Mouse (Mus musculus): ENCODE measurements around the gene Mef2b. TPM values are rescaled to one million over a fixed set of nuclear protein-coding genes. Genes with fewer than 3 reads are reported as not detected.

The Mef2b gene
- polyA plus RNA-seq, 1 experiment = 0.16 TPM

GRCm38 (mm10) chr8:70157240-70157800 is 17.8 kb downstream of the Mef2b start:
- Histone ChIP-seq H3K27me3 (replicated peaks; ENCODE audit: control insufficient read depth, insufficient read depth, low read length) (no peaks in the 10 kb centered on the region), H3K36me3 (ENCODE audit: control insufficient read depth, insufficient read depth, low read length) (no peaks in the 10 kb centered on the region), H3K27ac (ENCODE audit: insufficient read depth, low read depth, low read length) (no peak overlapping the region), H3K4me1 (ENCODE audit: control insufficient read depth, insufficient read depth, low read length) (0 out of 2 replicates have a peak, but pooled peaks cover 1% of the 10 kb centered on the region), H3K4me3 (ENCODE audit: insufficient read depth, low read depth, low read length) (no peak overlapping the region)
- TF ChIP-seq POLR2A (IDR thresholded peaks at IDR 0.05; ENCODE audit: low read depth, low read length) (no peak), CTCF (conservative IDR thresholded peaks at IDR 0.05; ENCODE audit: insufficient read depth, insufficient read length, low read depth, low read length) (no peak)
- DNase-seq = no peak
- WGBS = 97% methylated on average over 1 of the region's 1 CpGs

DNA sequence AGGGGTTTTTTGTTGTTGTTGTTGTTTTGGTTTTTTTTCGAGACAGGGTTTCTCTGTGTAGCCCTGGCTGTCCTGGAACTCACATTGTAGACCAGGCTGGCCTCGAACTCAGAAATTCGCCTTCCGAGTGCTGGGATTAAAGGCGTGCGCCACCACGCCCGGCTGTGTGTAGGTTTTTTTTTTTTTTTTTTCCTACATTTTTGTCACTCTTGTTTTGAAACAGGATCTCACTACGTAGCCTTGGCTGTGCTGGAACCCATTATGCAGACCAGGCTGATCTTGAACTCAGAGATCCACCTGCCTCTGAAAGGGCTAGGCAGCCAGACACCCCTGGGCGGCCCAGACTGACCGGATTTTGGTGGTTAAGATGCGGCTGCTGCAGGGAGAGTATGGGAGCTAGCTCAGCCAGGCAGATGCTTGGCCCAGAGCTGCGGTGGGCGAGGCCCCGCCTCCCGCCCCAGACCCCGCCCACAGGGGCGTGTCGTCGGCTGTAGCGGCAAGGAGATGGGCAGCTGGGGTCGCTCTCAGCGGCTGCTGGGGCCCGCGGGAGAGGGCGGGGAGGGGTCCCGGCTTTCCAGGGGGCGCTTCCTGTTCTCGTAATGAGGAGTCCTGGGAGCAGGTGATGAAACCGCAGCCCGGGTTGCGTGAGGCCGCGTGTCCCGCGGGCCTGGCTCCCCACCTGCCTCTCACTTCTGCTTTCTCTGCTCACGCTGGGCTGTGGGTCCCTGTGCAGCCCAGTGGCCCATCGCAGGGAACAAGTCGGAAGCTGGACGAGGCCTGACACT is 18.8 kb downstream of the Mef2b start:
- H3K4me3 ChIP-seq (ENCODE audit: insufficient read depth, low read depth, low read length) = peak overlapping the region; percentile 42
- DNase-seq = peak; percentile 72
- H3K27ac ChIP-seq (ENCODE audit: insufficient read depth, low read depth, low read length) = no peak overlapping the region
- TF ChIP-seq POLR2A (IDR thresholded peaks at IDR 0.05; ENCODE audit: low read depth, low read length) (no peak), CTCF (conservative IDR thresholded peaks at IDR 0.05; ENCODE audit: insufficient read depth, insufficient read length, low read depth, low read length) (no peak)
- no peaks in the 10 kb centered on the region for H3K27me3 ChIP-seq (replicated peaks; ENCODE audit: control insufficient read depth, insufficient read depth, low read length)
- no peaks in the 10 kb centered on the region for H3K36me3 ChIP-seq (ENCODE audit: control insufficient read depth, insufficient read depth, low read length)
- H3K4me1 ChIP-seq (ENCODE audit: control insufficient read depth, insufficient read depth, low read length) = no peaks in the 10 kb centered on the region
- 10% methylated on average over 40 of the region's 40 CpGs for WGBS

- H3K27ac ChIP-seq (ENCODE audit: insufficient read depth, low read depth, low read length) = no peak overlapping the region
- TF ChIP-seq POLR2A (IDR thresholded peaks at IDR 0.05; ENCODE audit: low read depth, low read length) = no peak
- TF ChIP-seq CTCF (conservative IDR thresholded peaks at IDR 0.05; ENCODE audit: insufficient read depth, insufficient read length, low read depth, low read length) = no peak
- H3K4me1 ChIP-seq (ENCODE audit: control insufficient read depth, insufficient read depth, low read length) = no peaks in the 10 kb centered on the region
- no peaks in the 10 kb centered on the region for H3K27me3 ChIP-seq (replicated peaks; ENCODE audit: control insufficient read depth, insufficient read depth, low read length)
- no peak overlapping the region for H3K4me3 ChIP-seq (ENCODE audit: insufficient read depth, low read depth, low read length)
- H3K36me3 ChIP-seq (ENCODE audit: control insufficient read depth, insufficient read depth, low read length) = no peaks in the 10 kb centered on the region
- DNase-seq = peak; percentile 53
- WGBS = 64% methylated on average over 4 of the region's 4 CpGs
Observed at GRCm38 (mm10) chr8:70159211-70159610, 19.7 kb downstream of the Mef2b start.

GRCm38 (mm10) chr8:70160015-70160414 is 20.5 kb downstream of the Mef2b start:
- TF ChIP-seq CTCF (conservative IDR thresholded peaks at IDR 0.05; ENCODE audit: insufficient read depth, insufficient read length, low read depth, low read length) (no peak), POLR2A (IDR thresholded peaks at IDR 0.05; ENCODE audit: low read depth, low read length) (no peak)
- Histone ChIP-seq H3K4me1 (ENCODE audit: control insufficient read depth, insufficient read depth, low read length) (no peaks in the 10 kb centered on the region), H3K36me3 (ENCODE audit: control insufficient read depth, insufficient read depth, low read length) (no peaks in the 10 kb centered on the region), H3K27ac (ENCODE audit: insufficient read depth, low read depth, low read length) (no peak overlapping the region), H3K27me3 (replicated peaks; ENCODE audit: control insufficient read depth, insufficient read depth, low read length) (no peaks in the 10 kb centered on the region), H3K4me3 (ENCODE audit: insufficient read depth, low read depth, low read length) (no peak overlapping the region)
- DNase-seq = no peak
- WGBS = 66% methylated on average over 13 of the region's 13 CpGs

GRCm38 (mm10) chr8:70163316-70163715 is 23.8 kb downstream of the Mef2b start:
- TF ChIP-seq CTCF (conservative IDR thresholded peaks at IDR 0.05; ENCODE audit: insufficient read depth, insufficient read length, low read depth, low read length) (no peak), POLR2A (IDR thresholded peaks at IDR 0.05; ENCODE audit: low read depth, low read length) (no peak)
- Histone ChIP-seq H3K36me3 (ENCODE audit: control insufficient read depth, insufficient read depth, low read length) (no peaks in the 10 kb centered on the region), H3K4me3 (ENCODE audit: insufficient read depth, low read depth, low read length) (no peak overlapping the region), H3K27ac (ENCODE audit: insufficient read depth, low read depth, low read length) (no peak overlapping the region), H3K4me1 (ENCODE audit: control insufficient read depth, insufficient read depth, low read length) (no peaks in the 10 kb centered on the region), H3K27me3 (replicated peaks; ENCODE audit: control insufficient read depth, insufficient read depth, low read length) (no peaks in the 10 kb centered on the region)
- 78% methylated on average over 3 of the region's 3 CpGs for WGBS
- no peak for DNase-seq

DNA sequence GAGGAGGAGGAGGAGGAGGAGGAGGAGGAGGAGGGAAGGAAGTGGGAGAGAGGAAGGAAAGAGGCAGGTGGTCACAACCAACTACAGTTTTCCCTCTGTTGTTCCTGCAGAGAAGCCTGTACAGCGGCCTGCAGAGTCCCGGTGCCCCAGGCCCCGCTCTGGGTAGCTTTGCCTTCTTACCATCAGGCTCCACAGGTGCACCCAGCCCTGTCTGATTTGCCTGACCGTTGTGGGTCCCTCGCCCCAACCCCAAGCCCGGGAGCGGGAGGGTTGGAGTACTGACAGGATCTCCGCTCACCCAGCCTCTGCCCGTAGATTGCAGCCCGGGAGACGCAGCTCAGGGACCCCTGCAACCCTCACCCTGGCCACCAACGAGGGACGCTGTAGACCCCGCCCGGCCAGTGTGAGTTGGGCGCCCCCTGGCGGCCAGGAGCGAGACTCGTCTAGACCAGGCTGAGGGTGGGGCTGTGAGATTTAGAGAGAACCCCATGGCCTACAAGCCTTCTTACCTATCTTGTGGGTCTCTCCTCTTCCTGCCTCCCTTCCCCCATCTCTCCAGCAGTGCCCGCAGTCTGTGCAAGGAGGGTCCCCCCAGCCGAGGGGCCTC is 27.1 kb downstream of the Mef2b start:
- no peaks in the 10 kb centered on the region for H3K27me3 ChIP-seq (replicated peaks; ENCODE audit: control insufficient read depth, insufficient read depth, low read length)
- peak; percentile 46 for DNase-seq
- H3K4me3 ChIP-seq (ENCODE audit: insufficient read depth, low read depth, low read length) = no peak overlapping the region
- no peaks in the 10 kb centered on the region for H3K36me3 ChIP-seq (ENCODE audit: control insufficient read depth, insufficient read depth, low read length)
- peaks cover 5% of the 10 kb centered on the region; the same call in 1 of the 2 replicates for H3K4me1 ChIP-seq (ENCODE audit: control insufficient read depth, insufficient read depth, low read length)
- WGBS = 2% methylated on average over 21 of the region's 21 CpGs
- TF ChIP-seq POLR2A (IDR thresholded peaks at IDR 0.05; ENCODE audit: low read depth, low read length) (no peak), CTCF (conservative IDR thresholded peaks at IDR 0.05; ENCODE audit: insufficient read depth, insufficient read length, low read depth, low read length) (peak; percentile 80)
- H3K27ac ChIP-seq (ENCODE audit: insufficient read depth, low read depth, low read length) = no peak overlapping the region

- Histone ChIP-seq H3K36me3 (ENCODE audit: control insufficient read depth, insufficient read depth, low read length) (no peaks in the 10 kb centered on the region), H3K27ac (ENCODE audit: insufficient read depth, low read depth, low read length) (no peak overlapping the region), H3K4me3 (ENCODE audit: insufficient read depth, low read depth, low read length) (no peak overlapping the region), H3K27me3 (replicated peaks; ENCODE audit: control insufficient read depth, insufficient read depth, low read length) (no peaks in the 10 kb centered on the region), H3K4me1 (ENCODE audit: control insufficient read depth, insufficient read depth, low read length) (peaks cover 8% of the 10 kb centered on the region)
- TF ChIP-seq POLR2A (IDR thresholded peaks at IDR 0.05; ENCODE audit: low read depth, low read length) (no peak), CTCF (conservative IDR thresholded peaks at IDR 0.05; ENCODE audit: insufficient read depth, insufficient read length, low read depth, low read length) (no peak)
- DNase-seq = no peak
- WGBS = 86% methylated on average over 3 of the region's 3 CpGs
Observed at GRCm38 (mm10) chr8:70170116-70170515, 30.6 kb downstream of the Mef2b start.
